Mouse (Mus musculus): ENCODE measurements around the gene Mkrn2. TPM values are rescaled to one million over a fixed set of nuclear protein-coding genes. Genes with fewer than 3 reads are reported as not detected.
A peak's percentile ranks its signal among the peaks of the same experiment; 100 is the strongest.

Gene Mkrn2
- total RNA-seq (2015; ENCODE audit: low replicate concordance) (1.7 and 2.9 TPM in 2 replicates), total RNA-seq (2017; ENCODE audit: low replicate concordance) (3.9 and 4.0 TPM in 2 replicates)

- peak; percentile 80 for ATAC-seq (replicated peaks; ENCODE audit: low FRiP score, poor library complexity, severe bottlenecking)
Observed at GRCm38 (mm10) chr6:115601715-115602523, at the start of gene Mkrn2. Mkrn2 (plus strand) TSS chr6:115601902.

DNA sequence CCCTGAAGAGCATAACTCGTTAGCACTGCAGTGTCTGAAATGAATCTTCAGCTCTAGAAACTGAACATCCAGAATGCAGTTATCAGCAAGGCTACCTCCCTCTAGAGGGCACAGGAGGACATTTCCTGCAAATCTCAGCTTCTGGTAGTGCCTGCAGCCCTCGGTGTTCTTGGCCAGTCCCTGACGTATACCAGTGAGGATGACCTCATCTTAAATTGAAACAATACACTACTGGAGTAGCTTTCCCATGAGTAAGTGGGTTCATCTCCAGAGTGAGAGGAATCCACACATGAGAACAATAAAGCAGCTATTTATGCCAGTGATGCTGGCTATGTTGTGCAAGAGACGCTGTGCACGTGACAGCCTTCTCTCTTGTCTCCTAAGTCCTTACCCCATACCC, 46.2 kb upstream of the Mkrn2 start:
- no peak for ATAC-seq (replicated peaks; ENCODE audit: low FRiP score, poor library complexity, severe bottlenecking)

- ATAC-seq (replicated peaks; ENCODE audit: low FRiP score, poor library complexity, severe bottlenecking) = no peak
Observed at GRCm38 (mm10) chr6:115558176-115558575, 43.5 kb upstream of the Mkrn2 start.

- ATAC-seq (replicated peaks; ENCODE audit: low FRiP score, poor library complexity, severe bottlenecking) = no peak
Observed at GRCm38 (mm10) chr6:115559651-115560632, 41.8 kb upstream of the Mkrn2 start.

DNA sequence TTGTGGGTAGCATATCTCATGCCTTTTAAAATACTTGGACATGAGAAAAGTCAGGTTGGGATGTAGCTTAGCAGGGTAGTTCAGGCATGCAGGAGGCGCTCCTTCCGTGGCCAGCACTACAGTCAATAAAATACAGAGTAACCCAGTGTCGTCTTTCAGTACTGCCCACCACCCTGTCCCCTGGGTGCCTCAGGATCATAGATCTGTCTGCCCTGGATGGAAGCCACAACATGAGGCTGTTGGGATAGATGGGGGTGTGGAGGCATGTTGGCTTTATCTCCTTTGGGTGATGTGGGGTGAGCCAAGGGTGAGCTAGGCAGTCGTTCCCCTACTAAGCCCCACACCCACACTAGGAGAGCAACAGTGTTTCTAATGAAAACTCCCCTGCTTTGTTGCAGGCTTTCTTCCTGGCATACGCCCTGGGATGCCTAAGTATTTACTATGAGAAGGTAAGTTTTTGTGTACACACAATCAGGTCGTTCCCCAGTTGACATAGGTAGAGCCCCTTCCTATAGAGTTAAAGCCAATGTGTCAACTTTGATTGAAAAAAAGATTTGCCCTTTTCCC, 36.1 kb upstream of the Mkrn2 start:
- no peak for ATAC-seq (replicated peaks; ENCODE audit: low FRiP score, poor library complexity, severe bottlenecking)

GRCm38 (mm10) chr6:115574171-115574570, 27.5 kb upstream of the Mkrn2 start:
- ATAC-seq (replicated peaks; ENCODE audit: low FRiP score, poor library complexity, severe bottlenecking) = no peak

DNA sequence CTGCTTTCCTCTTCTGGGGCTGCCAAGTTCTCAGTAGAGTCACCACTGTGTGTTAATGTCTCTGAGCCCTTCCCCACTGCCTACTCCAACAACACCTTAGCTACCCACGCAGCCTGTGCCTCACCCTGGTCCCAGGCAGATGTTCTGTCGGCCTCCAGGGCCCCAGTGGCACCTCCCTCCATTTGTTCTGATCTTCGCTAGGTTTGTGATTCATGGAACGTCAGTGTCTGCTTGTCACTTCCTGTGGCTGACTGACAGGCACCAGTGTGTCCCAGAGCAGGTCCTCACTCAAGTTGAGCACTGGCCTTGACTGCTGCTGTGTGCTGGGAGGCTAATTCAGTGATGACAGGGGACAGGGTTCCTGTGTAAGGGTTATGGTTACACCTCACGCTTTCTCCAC, 24.3 kb upstream of the Mkrn2 start:
- ATAC-seq (replicated peaks; ENCODE audit: low FRiP score, poor library complexity, severe bottlenecking) = no peak

- ATAC-seq (replicated peaks; ENCODE audit: low FRiP score, poor library complexity, severe bottlenecking) = no peak
Observed at GRCm38 (mm10) chr6:115577941-115578340, 23.8 kb upstream of the Mkrn2 start.

DNA sequence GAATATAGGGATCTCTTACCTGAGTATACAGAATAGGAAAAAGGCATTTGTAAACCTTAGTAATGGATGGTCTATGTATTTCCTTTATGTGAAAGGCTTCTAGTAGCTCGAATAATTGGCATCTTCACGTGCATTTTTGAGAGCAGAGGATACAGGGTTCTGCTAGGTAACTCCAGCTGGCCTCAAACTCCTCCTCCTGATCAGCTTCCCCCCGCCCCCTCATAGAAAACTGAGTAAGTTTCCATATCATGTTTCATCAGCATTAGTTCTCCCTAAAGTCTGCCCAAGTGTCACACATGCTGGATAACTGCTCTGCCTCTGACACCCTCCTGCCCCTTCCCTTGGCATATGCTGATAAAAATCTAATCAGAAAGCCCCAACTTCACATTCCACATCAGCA, 20.9 kb upstream of the Mkrn2 start:
- no peak for ATAC-seq (replicated peaks; ENCODE audit: low FRiP score, poor library complexity, severe bottlenecking)

DNA sequence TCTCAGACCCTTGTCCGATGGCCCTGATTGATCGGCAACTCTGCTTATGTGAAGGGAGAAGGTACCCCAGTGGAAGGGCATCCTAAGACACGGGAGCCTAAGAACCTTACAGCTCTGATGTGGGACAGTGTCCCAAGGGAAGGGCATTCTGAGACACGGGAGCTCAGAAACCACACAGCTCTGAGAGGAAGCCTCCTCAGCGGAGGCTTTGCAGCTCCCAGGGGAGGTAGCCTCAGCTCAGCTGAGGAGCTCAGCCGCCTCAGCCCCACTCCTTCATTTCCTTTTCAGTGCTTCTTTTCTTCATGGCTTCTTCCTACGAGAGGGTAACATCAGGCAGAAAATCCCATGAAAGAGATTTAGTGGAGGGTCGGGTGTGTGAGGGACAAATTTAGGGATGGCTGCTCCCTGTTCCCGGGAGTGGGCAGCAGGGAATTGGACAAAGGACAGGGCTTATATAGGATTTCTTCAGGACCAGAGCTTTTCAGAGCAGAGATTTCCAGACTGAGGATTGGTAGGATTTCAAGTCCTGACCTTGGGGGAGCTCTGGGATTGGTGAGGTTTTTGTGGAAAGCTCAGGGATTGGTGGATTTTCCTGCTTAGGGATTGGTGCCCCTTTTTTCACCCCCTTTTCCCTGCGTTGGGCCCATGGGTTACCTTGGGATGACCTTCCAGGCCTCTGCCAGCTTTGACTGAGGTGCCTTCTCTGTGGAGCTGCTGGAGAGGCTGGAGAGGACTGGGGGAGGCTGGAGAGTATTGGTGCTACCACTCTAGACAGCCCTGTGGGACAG, 19.2 kb upstream of the Mkrn2 start:
- ATAC-seq (replicated peaks; ENCODE audit: low FRiP score, poor library complexity, severe bottlenecking) = no peak

- no peak for ATAC-seq (replicated peaks; ENCODE audit: low FRiP score, poor library complexity, severe bottlenecking)
Observed at GRCm38 (mm10) chr6:115583430-115584125, 18.1 kb upstream of the Mkrn2 start.

DNA sequence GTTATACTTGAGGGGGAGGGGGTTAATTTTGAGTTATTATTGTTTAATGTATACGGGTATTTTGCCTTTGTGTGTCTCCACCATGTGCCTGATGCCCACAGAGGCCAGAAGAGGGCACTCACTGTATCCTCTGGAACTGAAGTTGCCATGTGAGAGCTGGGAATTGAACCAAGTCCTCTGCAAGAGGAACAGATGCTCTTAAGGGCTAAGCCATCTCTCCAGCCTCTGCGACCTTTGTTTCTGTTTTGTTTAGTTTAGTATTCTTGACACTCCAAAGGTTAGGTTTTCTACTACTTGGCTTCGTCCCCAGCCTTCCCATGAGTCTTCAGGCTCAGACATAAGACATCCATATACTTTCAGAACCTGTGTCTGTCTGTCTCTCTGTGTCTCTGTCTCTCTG, 17.5 kb upstream of the Mkrn2 start:
- no peak for ATAC-seq (replicated peaks; ENCODE audit: low FRiP score, poor library complexity, severe bottlenecking)

DNA sequence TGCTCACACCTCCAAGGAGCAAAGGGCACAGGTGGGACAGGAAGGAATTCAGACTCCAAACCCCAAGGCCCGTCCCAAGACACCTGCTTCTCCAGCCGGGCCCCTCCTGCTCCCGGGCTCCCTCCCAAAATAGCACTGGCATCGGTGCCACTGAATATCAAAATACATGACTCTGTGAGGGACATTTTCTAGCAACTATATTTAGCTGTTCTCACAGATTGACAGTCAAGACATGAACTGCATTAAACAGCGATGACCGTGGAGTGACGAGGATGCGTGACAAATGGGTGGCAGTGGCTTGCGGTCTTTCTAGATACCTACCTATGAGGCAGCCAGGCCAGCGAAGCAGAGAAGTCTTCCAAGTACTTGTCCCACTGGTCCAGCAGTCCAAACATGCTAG, 15.4 kb upstream of the Mkrn2 start:
- no peak for ATAC-seq (replicated peaks; ENCODE audit: low FRiP score, poor library complexity, severe bottlenecking)

DNA sequence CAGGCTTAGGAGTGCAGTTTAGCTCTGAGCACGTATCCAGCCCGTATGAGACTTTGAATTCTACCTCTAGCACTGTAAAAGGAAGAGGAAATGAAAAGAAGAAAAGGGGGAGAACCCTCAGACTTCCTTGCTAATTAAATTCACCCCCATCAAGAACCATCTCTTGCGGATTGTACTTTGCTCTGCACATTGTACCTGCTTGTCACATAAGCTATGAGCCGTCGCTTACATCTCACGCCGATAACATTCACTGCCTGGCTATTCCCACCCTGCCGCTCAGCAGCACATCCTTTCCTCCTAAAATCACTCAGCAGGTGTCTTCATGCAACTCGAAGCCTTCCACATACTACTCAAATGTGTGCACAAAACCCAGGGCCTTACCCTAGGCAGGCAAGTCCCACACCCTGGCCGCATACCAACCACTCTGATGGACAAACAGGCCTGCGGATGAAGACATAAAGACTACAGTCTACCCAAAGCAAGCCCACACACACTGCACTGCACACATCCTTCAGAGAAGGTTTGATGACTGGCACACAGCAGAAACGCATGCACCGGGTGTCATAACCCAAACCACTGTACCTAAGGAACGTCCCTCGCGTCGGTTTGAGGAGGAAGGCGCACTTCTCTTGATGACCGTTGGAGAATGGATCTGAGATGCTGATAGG, 9.9 kb upstream of the Mkrn2 start:
- no peak for ATAC-seq (replicated peaks; ENCODE audit: low FRiP score, poor library complexity, severe bottlenecking)

DNA sequence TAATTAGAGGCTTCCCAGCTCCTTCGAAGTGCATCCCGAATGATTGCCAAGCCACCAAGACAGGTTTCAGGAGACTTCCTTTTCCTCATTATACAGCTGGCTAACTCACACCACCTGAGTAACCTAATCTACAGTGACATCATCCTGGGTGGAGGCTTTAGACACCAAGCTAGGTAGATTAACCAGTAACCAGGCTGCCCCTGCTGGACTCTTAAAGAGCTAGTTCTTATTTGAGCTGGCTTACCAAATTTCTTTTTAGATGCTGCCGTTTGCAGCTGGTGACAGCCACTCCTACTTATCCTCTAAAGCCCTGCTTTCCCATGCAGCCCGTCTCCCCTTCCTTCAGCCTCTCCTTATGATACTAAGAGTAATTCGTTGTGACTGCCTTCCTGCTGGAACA, 9.2 kb upstream of the Mkrn2 start, which contains the start of gene Mkrn2os:
Gene Mkrn2os (minus strand): TSS at position 119 of the 400 bp plus-strand sequence.
- no peak for ATAC-seq (replicated peaks; ENCODE audit: low FRiP score, poor library complexity, severe bottlenecking)

DNA sequence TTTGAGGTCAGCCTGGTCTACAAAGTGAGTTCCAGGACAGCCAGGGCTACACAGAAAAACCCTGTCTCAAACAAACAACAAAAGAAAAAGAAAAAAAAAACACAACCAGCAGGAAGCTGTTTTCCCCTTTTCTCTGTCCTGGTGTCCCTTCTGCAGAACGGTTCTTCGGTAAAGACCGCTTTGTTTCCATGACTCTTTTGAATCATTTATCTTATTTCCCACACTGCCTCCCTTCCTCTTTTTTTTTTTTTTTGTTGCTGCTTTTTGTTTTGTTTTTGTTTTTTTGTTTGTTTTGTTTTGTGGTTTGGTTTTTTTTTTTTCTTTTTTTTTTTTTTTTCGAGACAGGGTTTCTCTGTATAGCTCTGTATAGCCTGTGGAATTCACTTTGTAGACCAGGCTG, 8.4 kb upstream of the Mkrn2 start:
- no peak for ATAC-seq (replicated peaks; ENCODE audit: low FRiP score, poor library complexity, severe bottlenecking)

GRCm38 (mm10) chr6:115594463-115594862, 7.2 kb upstream of the Mkrn2 start:
- no peak for ATAC-seq (replicated peaks; ENCODE audit: low FRiP score, poor library complexity, severe bottlenecking)

DNA sequence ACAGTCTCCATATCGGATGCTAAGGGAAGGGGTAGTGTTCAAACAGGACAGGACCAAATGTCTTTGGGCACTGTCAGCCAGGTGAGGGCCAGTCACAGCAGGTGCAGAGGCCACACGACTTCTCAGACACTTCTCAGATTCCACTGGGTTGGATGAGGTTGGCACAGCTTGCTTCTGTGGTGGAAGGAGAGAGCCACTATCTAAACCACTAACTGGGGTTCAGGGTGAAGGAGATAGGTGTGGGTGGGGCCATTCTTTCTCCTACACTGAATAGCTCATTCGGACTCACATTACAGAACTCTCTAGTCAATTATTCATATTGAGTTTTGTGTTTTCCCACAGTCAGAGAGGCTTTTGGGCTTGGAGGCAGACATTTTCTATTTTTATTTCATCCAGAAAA, 6.0 kb upstream of the Mkrn2 start:
- no peak for ATAC-seq (replicated peaks; ENCODE audit: low FRiP score, poor library complexity, severe bottlenecking)
